Mouse (Mus musculus): ENCODE results near the gene Kdm8.
"Not testable (repeated sequence)": the region's sequence is repeated elsewhere in the genome, so short reads cannot be mapped to it uniquely, and the experiment has no call there.

Kdm8 gene

DNA sequence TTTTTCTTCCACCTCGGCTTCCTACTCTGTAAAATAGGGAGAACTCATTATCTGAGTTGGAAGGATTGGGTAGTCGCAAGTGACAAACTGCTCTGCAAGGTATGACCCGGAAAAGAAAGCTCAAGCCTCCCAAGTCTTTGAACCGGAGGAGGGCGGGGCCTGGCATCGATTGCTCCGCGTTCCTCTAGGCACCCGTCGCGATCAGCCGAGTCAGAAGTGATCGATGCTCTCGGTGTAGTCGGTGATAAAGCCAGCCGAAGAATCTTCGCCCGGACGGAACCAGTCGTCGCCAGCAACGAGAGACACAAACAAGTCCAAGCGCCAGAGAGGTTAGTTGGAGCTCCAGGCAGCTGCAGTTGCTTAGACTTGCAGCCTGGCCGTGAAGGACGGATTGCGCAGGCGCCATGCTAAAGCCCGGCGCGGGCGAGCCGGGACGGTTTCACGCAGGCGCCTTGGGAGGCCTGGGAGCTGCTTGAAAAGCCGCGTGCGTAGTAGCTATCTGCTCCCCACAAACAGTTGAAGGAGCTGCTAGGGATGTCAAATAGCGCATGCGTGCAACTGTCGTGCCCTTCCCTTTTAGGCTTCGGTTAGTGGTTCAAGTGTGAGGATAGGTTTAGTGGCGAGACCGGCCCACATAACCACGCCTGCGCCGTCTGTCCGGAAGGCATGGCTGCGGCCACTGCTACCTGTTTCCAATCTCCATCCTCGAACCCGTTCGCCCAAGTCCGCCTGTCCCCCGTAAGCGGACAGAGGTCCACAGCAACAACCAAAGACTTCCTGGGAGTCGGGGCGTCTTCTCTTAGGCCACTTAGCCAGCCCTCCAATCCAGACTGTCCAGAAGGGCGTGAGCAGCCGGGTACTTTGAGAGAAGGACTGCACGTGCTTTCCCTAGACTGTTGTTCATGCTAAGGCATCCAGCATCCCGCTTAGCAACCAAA, at the start of gene Kdm8:
Gene Kdm8, plus strand, starts transcription at position 213 of the 938 bp plus-strand sequence.
- DNase-seq = peak; percentile 90

DNA sequence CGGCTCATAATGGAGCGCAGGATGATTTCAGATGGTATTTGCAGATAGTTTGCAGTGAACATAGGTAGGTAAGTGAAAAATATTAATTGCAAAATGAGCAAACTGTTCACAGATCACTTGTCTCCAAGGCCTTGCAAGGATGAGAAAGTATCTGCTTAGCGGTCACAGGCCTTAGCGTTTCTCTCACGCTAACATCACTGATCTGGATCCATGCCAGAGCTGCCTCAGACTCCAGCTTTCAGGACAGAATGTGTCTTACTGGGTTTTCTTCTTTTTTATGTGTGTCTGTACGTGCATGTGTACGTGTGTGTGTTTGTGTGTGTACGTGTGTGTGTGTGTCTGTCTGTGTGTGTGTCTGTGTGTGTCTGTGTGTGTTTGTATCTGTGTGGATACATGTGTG, 46.4 kb upstream of the Kdm8 start:
- DNase-seq = no peak

DNA sequence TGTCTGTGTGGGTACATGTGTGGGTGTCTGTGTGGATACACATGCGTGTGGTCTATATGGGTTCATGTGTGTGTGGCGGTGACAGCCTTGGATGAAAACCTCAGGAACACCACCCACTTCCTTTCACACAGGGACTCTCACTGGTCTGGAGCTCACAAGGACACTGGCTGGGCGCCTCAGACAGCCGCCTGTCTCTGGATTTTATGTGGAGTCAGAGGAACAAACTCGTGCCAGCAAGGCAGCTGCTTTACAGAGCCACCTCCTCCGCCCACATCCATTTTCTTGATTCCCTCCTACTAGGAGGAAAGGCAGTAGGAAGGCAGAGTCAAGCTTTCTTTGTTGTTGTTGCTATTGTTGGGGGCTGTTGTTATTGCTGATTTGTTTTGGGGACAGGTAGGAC, 45.8 kb upstream of the Kdm8 start:
- DNase-seq = peak; percentile 16

GRCm38 (mm10) chr7:125407136-125407535, 37.3 kb upstream of the Kdm8 start:
- DNase-seq = no peak

DNA sequence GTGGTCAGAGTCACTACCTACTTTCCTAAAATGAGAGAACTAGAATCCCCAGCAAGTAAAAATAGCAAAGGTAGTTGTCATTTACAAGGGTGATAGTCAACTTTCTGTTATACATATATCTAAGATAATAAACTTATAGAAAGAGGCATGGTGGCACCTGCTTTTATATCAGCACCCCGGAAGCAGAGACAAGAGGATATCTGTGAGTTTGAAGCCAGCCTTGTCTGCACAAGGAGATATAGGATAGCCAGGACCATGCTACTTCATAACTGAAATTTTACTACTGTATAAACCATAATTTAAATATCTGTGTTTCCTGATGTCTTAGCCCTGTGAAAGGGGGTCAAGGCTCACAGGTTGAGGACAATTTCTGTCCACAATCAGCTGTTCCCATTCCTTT, 29.4 kb upstream of the Kdm8 start:
- DNase-seq = no peak

GRCm38 (mm10) chr7:125415776-125416175, 28.7 kb upstream of the Kdm8 start:
- DNase-seq = no peak

GRCm38 (mm10) chr7:125416762-125417161, 27.7 kb upstream of the Kdm8 start:
- DNase-seq = no peak

DNA sequence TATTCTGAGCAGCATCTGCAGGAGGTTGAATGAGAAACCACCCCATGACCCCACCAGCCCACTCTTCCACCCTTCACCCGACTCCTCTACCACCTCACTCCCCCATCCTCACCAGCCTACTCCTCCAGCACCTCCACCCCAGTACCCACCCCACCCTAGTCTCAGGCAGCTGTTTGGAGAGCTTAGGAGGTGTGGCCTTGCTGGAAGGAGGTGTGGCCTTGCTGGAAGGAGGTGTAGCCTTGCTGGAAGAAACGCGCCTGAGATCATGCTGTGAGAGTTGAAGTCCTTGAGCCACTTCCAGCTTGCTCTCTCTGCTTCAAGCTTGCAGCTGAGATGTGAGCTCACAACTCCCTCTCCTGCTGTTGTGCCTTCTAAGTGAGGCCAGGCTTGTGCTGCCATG, 26.1 kb upstream of the Kdm8 start:
- DNase-seq = no peak

DNA sequence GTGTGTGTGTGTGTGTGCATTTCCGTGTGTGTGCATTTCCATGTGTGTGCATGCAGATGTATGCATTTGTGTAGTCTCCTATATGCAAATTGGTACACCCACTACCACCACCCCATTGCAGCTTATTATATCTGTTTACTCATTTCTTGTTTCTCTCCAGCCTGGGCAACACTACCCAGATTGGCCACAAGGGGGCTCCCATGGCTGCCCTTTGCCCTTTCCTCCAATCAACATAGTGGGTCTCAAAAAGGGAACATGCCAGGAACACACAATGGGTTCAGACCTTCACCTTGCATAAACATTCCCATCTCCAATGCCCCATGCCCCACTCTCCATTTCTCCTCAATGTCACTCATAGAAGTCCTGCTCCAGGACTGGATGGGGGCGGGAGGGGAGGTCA, 24.3 kb upstream of the Kdm8 start:
- DNase-seq = no peak

GRCm38 (mm10) chr7:125421911-125422310, 22.6 kb upstream of the Kdm8 start:
- no peak for DNase-seq

- DNase-seq = no peak
These were observed 21.4 kb upstream of the Kdm8 start for GRCm38 (mm10) chr7:125423056-125423455.

GRCm38 (mm10) chr7:125427492-125428090, 16.9 kb upstream of the Kdm8 start:
- DNase-seq = no peak

DNA sequence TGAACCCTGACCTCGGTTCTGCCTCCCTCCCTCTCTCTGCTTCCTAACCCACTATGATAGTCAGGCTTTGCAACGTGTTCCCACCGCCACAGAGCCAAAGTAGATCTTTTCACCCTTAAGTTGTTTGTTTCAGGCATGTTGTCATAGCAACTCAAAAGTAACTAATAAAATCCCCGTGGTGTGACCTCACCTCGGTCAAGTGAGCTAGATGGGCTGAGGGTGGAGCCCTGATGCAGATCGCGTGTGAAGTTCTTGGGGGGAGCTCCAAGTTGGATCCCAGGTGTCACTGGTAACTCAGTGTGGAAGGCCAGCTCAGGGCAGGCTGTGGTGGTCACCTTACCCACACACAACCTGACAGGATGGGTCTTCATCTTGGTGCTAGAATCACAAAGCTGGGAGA, 16.1 kb upstream of the Kdm8 start:
- no peak for DNase-seq

GRCm38 (mm10) chr7:125428816-125429500, 15.5 kb upstream of the Kdm8 start:
- not testable (repeated sequence) for DNase-seq

GRCm38 (mm10) chr7:125430170-125430842, 14.2 kb upstream of the Kdm8 start:
- DNase-seq = no peak

GRCm38 (mm10) chr7:125433874-125434273, 10.6 kb upstream of the Kdm8 start:
- no peak for DNase-seq

DNA sequence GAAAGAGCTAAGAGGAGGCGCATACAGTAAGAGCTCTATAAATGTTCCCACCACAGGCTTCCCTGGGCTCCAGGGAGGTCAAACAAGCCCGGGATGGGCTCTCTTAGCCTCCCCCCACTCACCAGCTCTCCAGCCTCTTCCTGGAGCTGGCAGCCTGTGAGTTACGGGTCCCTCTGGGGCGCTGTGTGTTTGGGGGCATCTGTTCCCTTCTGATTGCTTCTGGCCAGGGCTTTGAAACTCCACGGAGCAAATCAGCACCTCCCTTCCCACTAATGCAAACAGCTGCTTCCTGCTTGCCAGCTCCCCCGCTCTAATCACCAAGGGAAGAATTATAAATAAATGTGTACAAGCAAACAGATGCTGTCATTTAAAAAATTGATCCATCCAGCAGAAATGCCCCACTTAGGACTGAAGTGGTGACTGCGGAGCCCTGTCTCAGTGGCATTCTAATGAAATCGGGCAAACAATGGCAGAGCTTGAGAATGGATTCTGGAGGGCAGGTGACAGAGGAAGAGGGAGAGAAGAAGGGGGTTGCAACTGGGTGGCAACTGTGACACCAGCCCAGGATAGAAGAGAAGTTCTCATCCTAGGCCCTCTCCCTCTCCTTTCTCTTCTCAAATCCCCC, 9.7 kb upstream of the Kdm8 start:
- DNase-seq = no peak

GRCm38 (mm10) chr7:125442323-125442722, 2.2 kb upstream of the Kdm8 start:
- no peak for DNase-seq

DNA sequence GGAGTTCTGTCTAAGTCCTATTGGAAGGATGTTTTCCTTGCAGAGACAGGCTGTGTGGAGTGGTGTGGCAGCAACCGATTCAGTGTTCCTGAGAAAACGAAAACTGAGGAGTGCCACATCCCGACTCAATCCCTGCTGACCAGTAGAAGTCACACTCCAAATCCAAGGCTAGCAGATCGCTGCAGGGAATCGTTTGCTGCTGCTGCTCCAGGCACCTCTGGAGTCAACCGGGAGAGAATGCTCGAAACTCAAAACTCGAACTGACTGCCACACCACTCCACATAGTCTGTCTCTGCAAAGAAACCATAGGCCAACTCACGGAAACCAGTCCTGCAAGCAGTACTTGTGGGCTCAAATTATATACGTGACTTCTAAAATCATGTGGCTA, 406 bp upstream of the Kdm8 start:
- no peak for DNase-seq

DNA sequence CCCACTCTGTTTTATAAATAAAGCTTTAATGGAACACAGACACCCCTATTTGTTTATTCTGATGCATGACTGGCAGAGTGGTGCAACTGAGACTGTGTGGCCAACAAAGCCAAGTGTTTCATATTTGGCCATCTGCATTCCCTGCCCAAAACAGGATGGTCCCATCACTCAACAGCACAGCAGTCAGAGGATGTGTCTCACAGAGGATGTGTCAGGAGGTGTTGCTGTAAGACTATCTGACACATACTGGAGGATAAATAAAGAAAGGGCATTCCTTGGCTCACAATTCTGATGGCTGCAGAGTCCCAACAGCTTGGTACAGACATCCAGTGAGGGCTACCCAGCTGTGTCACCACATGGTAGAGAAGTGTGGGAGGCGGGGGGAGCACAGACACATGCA, 6.2 kb downstream of the Kdm8 start:
- no peak for DNase-seq

GRCm38 (mm10) chr7:125451078-125451477, 6.6 kb downstream of the Kdm8 start:
- DNase-seq = no peak

- DNase-seq = no peak
These were observed 9.2 kb downstream of the Kdm8 start for GRCm38 (mm10) chr7:125453671-125454070.

DNA sequence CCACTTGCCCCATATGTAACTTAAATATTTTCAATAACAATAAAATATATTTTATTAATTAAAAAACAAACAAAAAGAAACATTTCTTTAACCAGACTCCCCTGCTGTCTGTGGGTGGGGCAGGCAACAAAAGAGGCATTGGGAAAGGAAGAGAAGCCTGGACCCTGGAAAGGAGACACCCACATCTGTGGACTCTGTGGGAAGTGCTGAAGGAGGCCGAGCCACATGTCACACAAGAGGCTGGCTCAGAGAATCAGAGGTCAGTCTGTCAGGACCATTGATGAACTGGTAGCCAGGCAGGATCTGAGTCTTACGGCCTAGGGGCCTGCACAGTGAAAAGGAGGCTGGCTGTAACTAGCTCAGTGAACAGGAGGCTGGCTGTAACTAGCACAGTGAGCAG, 17.7 kb downstream of the Kdm8 start:
- no peak for DNase-seq

Data from right cerebral cortex, postnatal 25 days (tissue).